Mouse (Mus musculus): Measurements from ENCODE around the gene Itga10.
"Not testable (repeated sequence)": the region's sequence is repeated elsewhere in the genome, so short reads cannot be mapped to it uniquely, and the experiment has no call there.

Gene Itga10

DNA sequence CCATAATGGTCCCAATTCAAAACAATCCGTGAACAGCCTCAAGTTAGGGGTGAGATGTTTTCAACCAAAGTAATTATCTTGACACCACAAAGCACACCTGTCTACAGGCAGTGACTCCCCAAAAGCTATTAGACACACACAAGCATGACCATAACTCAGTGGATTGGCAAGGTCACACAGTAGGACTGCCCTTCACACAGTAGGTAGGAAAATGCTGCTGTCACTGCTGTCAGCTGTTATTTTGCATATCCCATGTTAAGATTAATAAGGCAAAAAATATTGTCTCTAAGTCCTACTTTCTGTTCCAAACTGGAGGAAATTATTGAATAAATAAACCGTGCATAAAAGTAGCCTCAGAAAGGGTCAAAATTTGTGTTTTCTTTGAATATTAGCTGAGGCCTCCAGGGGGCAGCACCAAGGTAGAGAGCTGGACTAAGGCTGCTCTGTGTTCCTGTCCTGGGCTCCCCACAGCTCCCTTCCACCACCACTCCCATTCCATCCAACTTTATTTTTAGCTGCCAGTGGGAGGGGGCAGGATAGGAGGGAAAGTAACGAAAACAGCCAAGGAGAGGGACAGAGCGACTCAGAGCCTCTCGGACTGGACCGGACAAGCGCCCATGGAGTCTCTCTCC lies at the start of gene Itga10:
Gene Itga10, plus strand, starts transcription at position 567 of the 632 bp plus-strand sequence.
- DNase-seq = peak; percentile 47 to 63

DNA sequence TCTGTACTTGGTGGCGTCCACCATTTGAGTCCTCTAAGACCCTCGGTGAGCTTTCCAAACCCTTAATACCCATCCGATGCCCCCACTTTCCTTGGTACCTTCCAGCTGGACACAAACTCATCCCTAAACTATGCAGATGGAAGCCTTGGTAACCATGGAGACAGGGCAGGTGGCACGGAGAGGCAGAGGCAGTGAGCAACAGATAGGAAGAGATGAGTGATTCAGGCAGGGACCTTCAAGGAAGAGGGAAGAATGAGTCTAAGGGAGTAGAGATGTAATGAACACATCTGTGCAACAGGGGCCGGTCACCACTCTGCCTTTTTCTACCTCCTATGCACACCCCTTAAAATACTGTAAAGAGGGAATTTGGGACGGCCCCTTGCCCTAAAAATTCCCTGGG lies 49.7 kb upstream of the Itga10 start:
- DNase-seq = no peak

DNA sequence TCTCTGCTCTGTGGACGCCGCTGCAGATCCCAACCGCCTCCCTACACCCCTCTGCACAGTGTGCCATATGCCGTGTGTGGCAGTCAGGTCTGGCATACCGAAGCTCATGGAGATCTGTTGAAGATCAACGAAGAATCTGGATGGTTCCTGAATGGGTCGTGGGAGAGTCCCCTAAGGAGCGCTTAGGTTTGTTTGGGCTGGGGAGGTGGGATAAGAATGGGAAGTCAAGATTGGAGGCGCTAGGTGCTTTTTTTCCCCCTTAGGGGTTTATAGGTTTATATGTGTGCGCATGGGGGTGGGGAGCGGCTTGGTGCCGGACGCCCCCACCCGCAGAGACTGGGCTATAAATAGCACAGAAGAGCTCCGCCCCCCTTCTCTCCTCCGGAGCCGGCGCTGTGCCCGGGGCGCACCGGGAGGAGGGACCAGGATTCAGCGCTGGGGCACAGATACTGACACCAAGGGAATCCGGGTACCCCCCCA lies 49.1 kb upstream of the Itga10 start, which contains the start of gene Ankrd34a:
Gene Ankrd34a, plus strand, starts transcription at position 409 of the 480 bp plus-strand sequence.
- peak in 1 of 2 experiments; percentile 29 for DNase-seq

DNA sequence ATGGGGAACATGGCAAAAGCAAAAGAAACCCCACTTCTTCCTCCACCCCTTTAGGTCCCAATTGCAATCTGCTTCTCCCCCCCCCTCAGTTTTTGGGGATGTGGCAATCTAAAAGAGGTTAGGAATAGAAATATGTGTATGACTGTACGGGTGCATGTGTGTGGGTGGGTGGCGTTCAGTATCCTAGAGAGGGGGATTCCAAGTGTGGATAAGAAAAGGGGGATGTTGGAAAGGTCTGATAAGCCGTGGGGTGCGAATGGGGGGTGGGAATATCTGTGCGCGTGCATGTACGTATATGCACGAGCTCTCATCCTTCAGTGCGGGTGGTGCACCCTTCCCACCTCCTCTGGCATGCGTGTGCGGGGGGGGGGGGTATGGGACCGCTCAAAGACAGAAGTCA lies 48.5 kb upstream of the Itga10 start:
- no peak for DNase-seq

DNA sequence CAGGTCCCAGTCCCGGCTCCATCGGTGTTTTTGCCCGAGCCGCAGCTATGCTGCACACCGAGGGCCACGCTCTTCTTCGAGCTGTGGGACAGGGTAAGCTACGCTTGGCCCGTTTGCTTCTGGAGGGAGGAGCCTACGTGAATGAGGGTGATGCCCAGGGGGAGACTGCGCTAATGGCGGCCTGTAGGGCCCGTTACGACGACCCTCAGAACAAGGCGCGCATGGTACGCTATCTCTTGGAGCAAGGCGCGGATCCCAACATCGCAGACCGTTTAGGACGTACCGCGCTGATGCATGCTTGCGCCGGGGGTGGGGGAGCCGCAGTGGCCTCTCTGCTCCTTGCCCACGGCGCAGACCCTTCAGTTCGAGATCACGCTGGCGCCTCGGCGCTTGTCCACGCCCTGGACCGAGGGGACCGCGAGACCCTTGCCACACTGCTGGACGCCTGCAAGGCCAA lies 47.9 kb upstream of the Itga10 start:
- DNase-seq = peak in 1 of 2 experiments; percentile 42

GRCm38 (mm10) chr3:96598156-96599068 lies 47.0 kb upstream of the Itga10 start:
- peak; percentile 35 to 43 for DNase-seq

DNA sequence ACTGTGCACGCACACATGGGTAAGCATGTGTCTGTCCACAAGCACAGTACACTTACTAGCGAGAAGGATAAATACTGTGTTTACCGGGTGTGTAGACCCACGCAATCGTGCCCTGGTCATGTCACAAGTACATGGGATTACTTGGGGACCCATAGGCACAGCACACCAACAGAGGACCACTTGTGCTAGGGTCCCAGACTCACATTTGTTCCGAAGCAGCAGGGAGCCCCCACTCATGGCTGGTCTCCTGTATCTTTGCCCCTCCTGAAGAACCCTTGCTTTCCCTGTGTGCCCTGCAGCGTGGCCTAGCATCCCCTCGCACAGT lies 46.4 kb upstream of the Itga10 start:
- no peak for DNase-seq

- DNase-seq = no peak
These were observed 46.0 kb upstream of the Itga10 start for GRCm38 (mm10) chr3:96599411-96599810.

DNA sequence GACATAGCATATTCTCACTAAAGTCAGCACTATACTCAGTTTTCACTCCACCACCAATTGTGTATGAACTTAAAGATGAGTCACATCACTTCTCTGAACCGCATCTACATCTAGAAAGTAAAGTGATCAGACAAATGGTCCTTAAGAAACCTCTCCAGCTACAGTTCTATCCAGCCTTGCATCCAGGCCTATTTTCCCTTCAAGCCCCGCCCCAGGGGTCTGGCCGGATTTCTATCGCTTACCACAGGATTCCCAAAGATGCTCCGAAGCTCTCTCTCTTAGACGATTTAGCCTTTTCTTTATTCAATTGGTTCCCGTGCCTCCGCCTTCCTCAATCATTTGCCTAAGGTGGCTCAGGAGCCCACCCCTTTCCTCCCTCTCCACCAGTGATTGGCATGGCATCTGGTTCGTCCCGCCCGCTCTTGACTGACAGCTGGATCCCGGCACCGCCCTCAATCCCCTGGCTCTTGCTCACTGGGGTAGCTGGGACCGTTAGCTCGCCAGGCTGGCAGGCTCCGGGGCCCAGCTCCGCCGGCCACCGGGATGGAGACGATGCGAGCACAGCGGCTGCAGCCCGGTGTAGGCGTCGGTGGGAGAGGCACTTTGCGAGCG lies 44.6 kb upstream of the Itga10 start, which contains the start of gene Lix1l:
Gene Lix1l, plus strand, starts transcription at position 511 of the 612 bp plus-strand sequence.
- DNase-seq = peak; percentile 83 to 86

DNA sequence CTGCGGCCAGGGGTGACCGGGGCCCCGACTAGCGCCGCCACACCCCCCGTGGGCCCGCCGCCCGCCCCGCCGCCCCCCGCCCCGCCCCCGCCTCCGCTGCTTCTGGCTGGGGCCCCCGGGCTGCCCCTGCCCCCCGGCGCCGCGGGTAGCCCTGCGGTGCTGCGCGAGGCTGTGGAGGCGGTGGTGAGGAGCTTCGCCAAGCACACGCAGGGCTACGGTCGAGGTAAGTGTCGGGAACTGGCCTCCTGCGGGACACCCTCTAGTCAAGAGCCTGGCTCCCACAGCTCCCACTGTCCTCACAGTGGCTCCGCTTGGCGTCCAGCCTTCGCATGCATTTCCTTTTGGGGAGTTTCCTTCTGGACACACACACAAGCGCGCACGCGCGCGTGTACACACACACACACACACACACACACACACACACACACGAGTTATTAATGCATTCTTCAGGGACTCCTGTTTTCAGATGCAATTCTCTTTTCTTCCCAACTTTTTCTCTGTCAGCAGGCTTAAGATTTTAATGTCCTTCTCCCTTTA lies 44.1 kb upstream of the Itga10 start:
- peak in 1 of 2 experiments; percentile 37 for DNase-seq

GRCm38 (mm10) chr3:96601941-96602703 lies 43.3 kb upstream of the Itga10 start:
- DNase-seq = no peak

DNA sequence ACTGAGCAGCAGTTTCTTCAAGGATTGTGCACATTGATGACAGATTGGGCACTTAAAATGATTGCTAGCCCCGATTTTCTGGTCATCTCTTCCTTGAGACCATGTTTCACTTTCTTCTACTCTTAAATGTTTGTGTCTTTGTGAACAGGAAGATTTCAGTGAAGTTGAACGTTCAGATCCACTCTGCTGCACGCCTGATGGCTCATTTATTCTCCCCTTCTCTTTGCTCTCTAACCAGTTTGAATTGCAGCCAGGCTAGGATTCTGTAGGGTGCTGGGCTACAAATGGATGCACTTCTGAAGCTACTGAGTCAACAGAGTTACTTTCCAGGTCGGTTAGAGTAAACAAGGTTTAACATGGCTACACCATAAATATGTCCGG lies 42.7 kb upstream of the Itga10 start:
- no peak for DNase-seq

- DNase-seq = no peak
These were observed 42.1 kb upstream of the Itga10 start for GRCm38 (mm10) chr3:96603311-96603710.

DNA sequence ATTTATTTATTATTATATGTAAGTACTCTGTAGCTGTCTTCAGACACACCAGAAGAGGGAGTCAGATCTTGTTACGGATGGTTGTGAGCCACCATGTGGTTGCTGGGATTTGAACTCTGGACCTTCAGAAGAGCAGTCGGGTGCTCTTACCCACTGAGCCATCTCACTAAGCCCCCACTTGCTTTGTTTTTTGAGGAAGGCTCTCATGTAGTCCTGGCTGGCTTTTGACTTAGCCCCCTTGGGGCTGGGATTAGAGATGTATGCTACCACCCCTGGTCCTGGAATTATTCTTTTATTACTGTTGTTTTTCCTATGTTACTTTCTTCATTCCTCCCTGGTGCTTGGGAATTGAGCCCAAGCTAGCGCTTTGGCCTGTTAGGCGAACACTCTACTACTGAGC lies 39.4 kb upstream of the Itga10 start:
- not testable (repeated sequence) for DNase-seq

- DNase-seq = no peak
These were observed 38.8 kb upstream of the Itga10 start for GRCm38 (mm10) chr3:96606618-96607017.

DNA sequence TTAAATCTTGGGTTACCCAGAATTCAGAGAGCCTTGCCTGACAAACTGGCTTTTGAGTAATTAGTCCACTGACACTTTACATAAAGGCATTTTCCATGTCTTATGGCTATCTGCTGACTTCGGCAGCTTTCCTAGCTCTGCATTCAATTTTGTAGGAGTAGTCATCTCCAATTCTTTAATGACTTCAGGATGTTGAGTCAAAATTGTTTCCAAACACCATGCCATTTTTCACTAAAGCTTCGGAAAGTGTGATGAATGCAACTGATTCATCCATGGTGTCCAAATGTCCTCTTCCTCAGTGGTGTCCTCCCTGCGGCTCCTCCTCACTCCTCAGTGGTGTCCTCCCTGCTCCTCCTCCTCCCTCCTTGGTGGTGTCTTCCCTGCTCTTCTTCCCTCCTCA lies 27.4 kb upstream of the Itga10 start:
- DNase-seq = no peak

GRCm38 (mm10) chr3:96623201-96623600 lies 22.2 kb upstream of the Itga10 start:
- no peak for DNase-seq

- peak; percentile 94 to 95 for DNase-seq
These were observed 15.4 kb upstream of the Itga10 start, which contains the start of gene Rbm8a for GRCm38 (mm10) chr3:96629729-96630600. Gene Rbm8a, plus strand, starts transcription at chr3:96629933.

- DNase-seq = no peak
These were observed 13.3 kb upstream of the Itga10 start for GRCm38 (mm10) chr3:96632058-96632457.

DNA sequence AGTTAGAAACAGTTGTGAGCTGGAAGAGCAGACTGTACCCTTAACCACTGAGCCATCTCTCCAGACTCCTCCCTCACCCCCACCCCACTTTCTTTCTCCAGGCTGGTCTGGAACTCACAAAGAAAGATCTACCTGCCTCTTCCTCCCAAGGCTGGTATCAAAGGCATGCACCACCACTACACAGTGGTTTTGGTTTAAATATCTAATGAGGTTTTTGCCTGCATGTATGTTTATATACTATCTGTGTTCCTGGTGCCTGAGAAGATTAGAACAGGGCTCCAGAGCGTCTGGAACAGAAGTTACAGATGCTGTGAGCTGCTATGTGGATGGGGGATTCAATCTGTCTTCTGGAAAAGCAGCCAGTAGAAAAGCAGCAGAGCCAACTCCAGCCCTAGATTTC lies 11.4 kb upstream of the Itga10 start:
- DNase-seq = no peak

Data from B cell, adult 2 months (primary cell).